Mouse (Mus musculus) MEL (cell line): ENCODE measurements at regions not wholly inside any gene's neighbourhood (a gene's known extent, or its start where the extent isn't known, plus 50 kb on each side); places are given as distances from the start of the nearest gene placed in this dataset.

Experiments
- DNase-seq: peaks from one replicate; pipeline ENCODE4 v3.0.0; 2011; ENCODE audit warnings: low read depth, low spot score
- H3K27ac ChIP-seq: 2 replicates; pipeline ENCODE4 v1.5.1; 2012; ENCODE audit warnings: low read depth, mild to moderate bottlenecking, control low read depth, low read length, moderate library complexity; ENCODE audit not compliant: control insufficient read depth
- H3K27me3 ChIP-seq, 2 experiments: fragments of 150-350 bp in 1 of 2; sonication (generic) in 1 of 2; 2 replicates each; pipeline ENCODE4 v1.6.1; 2012; ENCODE audit warnings: low read length in 2 of 2, mild to moderate bottlenecking in 2 of 2, improper control_type of control experiment in 1 of 2, moderate library complexity in 1 of 2; ENCODE audit not compliant: insufficient read depth in 2 of 2, control insufficient read depth in 1 of 2
- H3K36me3 ChIP-seq, 2 experiments: 2 replicates each; pipeline ENCODE4 v1.6.1; 2012 to 2014; ENCODE audit warnings: low read length in 2 of 2, improper control_type of control experiment in 1 of 2, inconsistent platforms in 1 of 2, mild to moderate bottlenecking in 1 of 2; ENCODE audit not compliant: insufficient read depth in 2 of 2, control insufficient read depth in 1 of 2
- H3K4me1 ChIP-seq, 2 experiments: fragments of 150-350 bp in 1 of 2; sonication (generic) in 1 of 2; 2 replicates each; pipeline ENCODE4 v1.6.1; 2012; ENCODE audit warnings: low read length in 2 of 2, improper control_type of control experiment in 1 of 2, mild to moderate bottlenecking in 1 of 2; ENCODE audit not compliant: insufficient read depth in 2 of 2, control insufficient read depth in 1 of 2
- H3K4me3 ChIP-seq, 2 experiments: fragments of 150-350 bp in 1 of 2; sonication (generic) in 1 of 2; 2 replicates each; pipeline ENCODE4 v1.5.1; 2012; ENCODE audit warnings: low read depth in 2 of 2, low read length in 2 of 2, mild to moderate bottlenecking in 2 of 2, moderate library complexity in 2 of 2, control low read depth in 1 of 2, improper control_type of control experiment in 1 of 2; ENCODE audit not compliant: control insufficient read depth in 1 of 2, insufficient read depth in 1 of 2
- H3K79me2 ChIP-seq: 2 replicates; pipeline ENCODE4 v1.6.1; 2012; ENCODE audit warnings: mild to moderate bottlenecking, low read length, moderate library complexity; ENCODE audit not compliant: control insufficient read depth, poor library complexity, insufficient read depth
- H3K9ac ChIP-seq: 2 replicates; pipeline ENCODE4 v1.6.1; 2012; ENCODE audit warnings: low read depth, mild to moderate bottlenecking, control low read depth, low read length, moderate library complexity; ENCODE audit not compliant: control insufficient read depth, poor library complexity, severe bottlenecking
- H3K9me3 ChIP-seq: fragments of 150-350 bp; sonication (generic); replicated peaks from 2 replicates; pipeline ENCODE4 v1.6.1; 2012; ENCODE audit warnings: mild to moderate bottlenecking, low read length, improper control_type of control experiment, moderate library complexity; ENCODE audit not compliant: insufficient read depth
- CHD1 ChIP-seq: IDR thresholded peaks from 2 replicates; pipeline ENCODE4 v1.6.1; 2012; ENCODE audit warnings: low read depth, mild to moderate bottlenecking, inconsistent platforms, low read length, improper control_type of control experiment
- ELF1 ChIP-seq: IDR thresholded peaks from 2 replicates; pipeline ENCODE4 v1.6.1; 2014; ENCODE audit warnings: low read depth, mild to moderate bottlenecking, inconsistent platforms, low read length, improper control_type of control experiment, moderate library complexity
- ETS1 ChIP-seq: IDR thresholded peaks from 2 replicates; pipeline ENCODE4 v1.6.1; 2012; ENCODE audit warnings: low read depth, mild to moderate bottlenecking, inconsistent platforms, low read length, improper control_type of control experiment, moderate library complexity
- GATA1 ChIP-seq: IDR thresholded peaks from 2 replicates; pipeline ENCODE4 v1.6.1; 2011; ENCODE audit warnings: low read depth, low read length, improper control_type of control experiment
- HCFC1 ChIP-seq: IDR thresholded peaks from 2 replicates; pipeline ENCODE4 v1.6.1; 2012; ENCODE audit warnings: low read depth, mild to moderate bottlenecking, inconsistent platforms, low read length, improper control_type of control experiment, moderate library complexity
- MAX ChIP-seq: IDR thresholded peaks from 2 replicates; pipeline ENCODE4 v1.6.1; 2011; ENCODE audit warnings: low read length, improper control_type of control experiment
- MEF2A ChIP-seq: IDR thresholded peaks from 2 replicates; pipeline ENCODE4 v1.6.1; 2014; ENCODE audit warnings: low read depth, mild to moderate bottlenecking, inconsistent platforms, low read length, improper control_type of control experiment; ENCODE audit not compliant: poor library complexity, insufficient replicate concordance, severe bottlenecking; ENCODE audit errors: extremely low read depth
- MXI1 ChIP-seq: IDR thresholded peaks from 2 replicates; pipeline ENCODE4 v1.6.1; 2011; ENCODE audit warnings: mild to moderate bottlenecking, low read depth, low read length, improper control_type of control experiment
- MYC ChIP-seq: IDR thresholded peaks from 2 replicates; pipeline ENCODE4 v1.6.1; 2011; ENCODE audit warnings: low read depth, mild to moderate bottlenecking, low read length, improper control_type of control experiment, moderate library complexity
- NELFE ChIP-seq: IDR thresholded peaks from 2 replicates; pipeline ENCODE4 v1.6.1; 2011; ENCODE audit warnings: low read depth, low read length, improper control_type of control experiment
- NRF1 ChIP-seq: IDR thresholded peaks from 2 replicates; pipeline ENCODE4 v1.6.1; 2014; ENCODE audit warnings: low read depth, mild to moderate bottlenecking, inconsistent platforms, low read length, improper control_type of control experiment, moderate library complexity; ENCODE audit not compliant: poor library complexity, insufficient read depth, severe bottlenecking
- POLR2A ChIP-seq, 2 experiments: IDR thresholded peaks; 2 replicates each; pipeline ENCODE4 v1.6.1; 2011 to 2012; ENCODE audit warnings: low read length in 2 of 2, mild to moderate bottlenecking in 2 of 2, control low read depth in 1 of 2, improper control_type of control experiment in 1 of 2, low read depth in 1 of 2, moderate library complexity in 1 of 2; ENCODE audit not compliant: control insufficient read depth in 1 of 2, insufficient read depth in 1 of 2, poor library complexity in 1 of 2
- POLR2AphosphoS5 ChIP-seq: IDR thresholded peaks from 2 replicates; pipeline ENCODE4 v1.6.1; 2012; ENCODE audit warnings: low read depth, borderline replicate concordance, mild to moderate bottlenecking, inconsistent platforms, low read length, moderate library complexity, mixed read lengths
- TAL1 ChIP-seq: IDR thresholded peaks from 2 replicates; pipeline ENCODE4 v1.6.1; 2012; ENCODE audit warnings: mild to moderate bottlenecking, inconsistent platforms, low read length, moderate library complexity, mixed read lengths
- UBTF ChIP-seq: IDR thresholded peaks from 2 replicates; pipeline ENCODE4 v1.6.1; 2012; ENCODE audit warnings: low read depth, mild to moderate bottlenecking, inconsistent platforms, low read length, improper control_type of control experiment, moderate library complexity, borderline replicate concordance; ENCODE audit not compliant: insufficient read depth
- USF2 ChIP-seq, 2 experiments: IDR thresholded peaks; 2 replicates each; pipeline ENCODE4 v1.6.1; 2011 to 2012; ENCODE audit warnings: improper control_type of control experiment in 2 of 2, low read length in 2 of 2, borderline replicate concordance in 1 of 2, inconsistent platforms in 1 of 2, low read depth in 1 of 2, mild to moderate bottlenecking in 1 of 2; ENCODE audit not compliant: insufficient read depth in 1 of 2
- ZC3H11A ChIP-seq: IDR thresholded peaks from 2 replicates; pipeline ENCODE4 v1.6.1; 2012; ENCODE audit warnings: low read depth, mild to moderate bottlenecking, inconsistent platforms, low read length, improper control_type of control experiment
- ZNF384 ChIP-seq: IDR thresholded peaks from 2 replicates; pipeline ENCODE4 v1.6.1; 2012; ENCODE audit warnings: low read depth, mild to moderate bottlenecking, inconsistent platforms, low read length, improper control_type of control experiment

DNA sequence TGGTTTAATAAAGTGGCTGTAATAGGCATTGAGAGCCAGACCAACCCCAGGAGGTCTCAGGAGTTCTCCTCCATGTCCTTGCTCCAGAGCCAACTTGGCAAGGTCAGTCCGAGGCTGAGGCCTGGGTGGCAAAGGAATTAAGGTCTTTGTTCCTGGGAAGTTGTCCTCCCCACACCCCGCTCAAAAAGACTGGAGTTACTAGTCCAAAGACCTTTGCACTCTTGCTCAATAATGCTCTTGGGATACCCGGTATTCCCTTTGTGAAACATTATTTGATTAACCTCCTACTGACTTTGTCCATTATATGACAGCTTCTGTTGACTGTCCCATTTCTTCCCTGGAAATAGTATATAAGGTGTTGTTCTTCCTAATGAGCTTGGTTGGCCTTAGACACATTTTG lies 108.5 kb upstream of the Otud7a start:
- H3K4me1 ChIP-seq: no peaks in the 10 kb centered on the region
- H3K9me3 ChIP-seq: no peaks in the 10 kb centered on the region
- no peaks in the 10 kb centered on the region for H3K27me3 ChIP-seq
- no peak for TF ChIP-seq GATA1
- no peaks in the 10 kb centered on the region for H3K79me2 ChIP-seq
- H3K4me3 ChIP-seq: no peak overlapping the region
- H3K27ac ChIP-seq: no peak overlapping the region
- no peak overlapping the region for H3K9ac ChIP-seq
- DNase-seq: no peak
- no peaks in the 10 kb centered on the region for H3K36me3 ChIP-seq

DNA sequence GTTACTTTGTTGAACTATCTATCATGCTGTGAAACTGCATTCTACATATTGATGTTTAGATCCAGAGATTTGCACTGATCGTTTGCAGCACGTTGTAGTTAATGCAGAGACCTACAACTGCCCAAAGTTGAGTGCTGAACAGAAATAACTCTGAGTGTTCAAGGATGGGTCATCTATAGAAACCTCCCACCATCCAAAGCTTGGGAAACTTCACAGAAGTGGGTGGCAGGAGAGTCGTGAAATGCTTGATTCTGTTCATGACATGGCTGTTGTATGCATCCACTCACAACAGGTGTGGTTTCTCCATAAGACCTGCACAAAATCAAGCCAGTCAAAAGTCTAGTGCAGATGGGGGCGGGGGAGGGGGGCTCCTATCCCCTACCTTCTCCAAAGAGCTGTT lies 102.8 kb upstream of the Otud7a start:
- H3K27me3 ChIP-seq: no peaks in the 10 kb centered on the region
- TF ChIP-seq MYC: no peak
- TF ChIP-seq NRF1: no peak
- TF ChIP-seq POLR2AphosphoS5: no peak
- no peak for TF ChIP-seq MAX
- no peak for TF ChIP-seq ETS1
- no peak for TF ChIP-seq NELFE
- TF ChIP-seq USF2 (IDR thresholded peaks at IDR 0.05; ENCODE audit: borderline replicate concordance in 1 of 2, insufficient read depth in 1 of 2, low read depth in 1 of 2, low read length in 2 of 2): no peak
- TF ChIP-seq ZNF384: no peak
- no peak for TF ChIP-seq TAL1
- no peak for TF ChIP-seq MEF2A
- no peak for TF ChIP-seq HCFC1
- TF ChIP-seq ZC3H11A: no peak
- TF ChIP-seq ELF1: no peak
- TF ChIP-seq UBTF: no peak
- no peak for TF ChIP-seq GATA1
- no peak for TF ChIP-seq CHD1
- TF ChIP-seq POLR2A (IDR thresholded peaks at IDR 0.05; ENCODE audit: control insufficient read depth in 1 of 2, insufficient read depth in 1 of 2, low read depth in 1 of 2, low read length in 2 of 2, poor library complexity in 1 of 2): no peak
- TF ChIP-seq MXI1: no peak
- H3K27ac ChIP-seq: no peak overlapping the region
- DNase-seq: no peak
- no peak overlapping the region for H3K9ac ChIP-seq
- H3K36me3 ChIP-seq: no peaks in the 10 kb centered on the region
- no peaks in the 10 kb centered on the region for H3K4me1 ChIP-seq
- no peaks in the 10 kb centered on the region for H3K79me2 ChIP-seq
- H3K9me3 ChIP-seq: no peaks in the 10 kb centered on the region
- H3K4me3 ChIP-seq: no peak overlapping the region
